Mouse (Mus musculus): ENCODE results near the gene Mfap3l. TPM values are rescaled to one million over a fixed set of nuclear protein-coding genes. Genes with fewer than 3 reads are reported as not detected.

The Mfap3l gene
- polyA plus RNA-seq, 1 experiment, result 7.0 TPM

GRCm38 (mm10) chr8:60678590-60678989 is 46.0 kb downstream of the Mfap3l start:
- Histone ChIP-seq H3K27me3 (replicated peaks) (no peaks in the 10 kb centered on the region), H3K4me3 (replicated peaks) (peak overlapping the region; percentile 75), H3K4me1 (peaks cover 33% of the 10 kb centered on the region), H3K9me3 (0 out of 2 replicates have a peak, but pooled peaks cover 3% of the 10 kb centered on the region), H3K36me3 (replicated peaks; ENCODE audit: low read length) (peaks cover 38% of the 10 kb centered on the region)
- TF ChIP-seq FLI1 (IDR thresholded peaks at IDR 0.05; ENCODE audit: low read length), result no peak
- no peak for TF ChIP-seq GATA1 (IDR thresholded peaks at IDR 0.05; ENCODE audit: borderline replicate concordance, low read length)

- H3K4me1 ChIP-seq, result peaks cover 28% of the 10 kb centered on the region
- TF ChIP-seq FLI1 (IDR thresholded peaks at IDR 0.05; ENCODE audit: low read length) (no peak), GATA1 (IDR thresholded peaks at IDR 0.05; ENCODE audit: borderline replicate concordance, low read length) (no peak)
Measured at GRCm38 (mm10) chr8:60681811-60682210, 49.2 kb downstream of the Mfap3l start.

GRCm38 (mm10) chr8:60682340-60682739 is 49.7 kb downstream of the Mfap3l start:
- no peak overlapping the region for H3K4me3 ChIP-seq (replicated peaks)
- peaks cover 13% of the 10 kb centered on the region for H3K36me3 ChIP-seq (replicated peaks; ENCODE audit: low read length)
- peaks cover 10% of the 10 kb centered on the region; the same call in 1 of the 2 replicates for H3K9me3 ChIP-seq
- TF ChIP-seq FLI1 (IDR thresholded peaks at IDR 0.05; ENCODE audit: low read length) (no peak), GATA1 (IDR thresholded peaks at IDR 0.05; ENCODE audit: borderline replicate concordance, low read length) (no peak)
- H3K27me3 ChIP-seq (replicated peaks), result no peaks in the 10 kb centered on the region
- H3K4me1 ChIP-seq, result peaks cover 28% of the 10 kb centered on the region

More at GRCm38 (mm10) chr8:60681811-60682210, 49.2 kb downstream of the Mfap3l start:
- Histone ChIP-seq H3K36me3 (replicated peaks; ENCODE audit: low read length) (peaks cover 18% of the 10 kb centered on the region), H3K4me3 (replicated peaks) (no peak overlapping the region), H3K27me3 (replicated peaks) (no peaks in the 10 kb centered on the region), H3K9me3 (peaks cover 10% of the 10 kb centered on the region; the same call in 1 of the 2 replicates)

GRCm38 (mm10) chr8:60711516-60712086 is 79.0 kb downstream of the Mfap3l start:
- H3K36me3 ChIP-seq (replicated peaks; ENCODE audit: low read length), result no peaks in the 10 kb centered on the region
- H3K9me3 ChIP-seq, result no peaks in the 10 kb centered on the region
- no peak for TF ChIP-seq FLI1 (IDR thresholded peaks at IDR 0.05; ENCODE audit: low read length)
- no peak for TF ChIP-seq GATA1 (IDR thresholded peaks at IDR 0.05; ENCODE audit: borderline replicate concordance, low read length)
- peaks cover 12% of the 10 kb centered on the region for H3K4me1 ChIP-seq
- no peaks in the 10 kb centered on the region for H3K27me3 ChIP-seq (replicated peaks)
- H3K4me3 ChIP-seq (replicated peaks), result no peak overlapping the region

- Histone ChIP-seq H3K9me3 (no peaks in the 10 kb centered on the region), H3K27me3 (replicated peaks) (no peaks in the 10 kb centered on the region), H3K4me3 (replicated peaks) (no peak overlapping the region), H3K36me3 (replicated peaks; ENCODE audit: low read length) (no peaks in the 10 kb centered on the region), H3K4me1 (peaks cover 6% of the 10 kb centered on the region)
- TF ChIP-seq FLI1 (IDR thresholded peaks at IDR 0.05; ENCODE audit: low read length) (no peak), GATA1 (IDR thresholded peaks at IDR 0.05; ENCODE audit: borderline replicate concordance, low read length) (no peak)
Measured at GRCm38 (mm10) chr8:60714724-60715123, 82.1 kb downstream of the Mfap3l start.

- Histone ChIP-seq H3K9me3 (peaks cover 6% of the 10 kb centered on the region; the same call in 1 of the 2 replicates), H3K36me3 (replicated peaks; ENCODE audit: low read length) (no peaks in the 10 kb centered on the region), H3K4me3 (replicated peaks) (no peak overlapping the region), H3K4me1 (peaks cover 11% of the 10 kb centered on the region), H3K27me3 (replicated peaks) (no peaks in the 10 kb centered on the region)
- TF ChIP-seq GATA1 (IDR thresholded peaks at IDR 0.05; ENCODE audit: borderline replicate concordance, low read length), result no peak
- TF ChIP-seq FLI1 (IDR thresholded peaks at IDR 0.05; ENCODE audit: low read length), result no peak
Measured at GRCm38 (mm10) chr8:60718692-60719091, 86.1 kb downstream of the Mfap3l start.

Other genes with a start within 250 kb of the Mfap3l start
- not detected in 2 replicates for gene Gm10283, start 129.6 kb upstream of the Mfap3l start, polyA plus RNA-seq (2012; ENCODE audit: insufficient read depth, low replicate concordance)
- gene Aadat, start 126.9 kb upstream of the Mfap3l start, polyA plus RNA-seq (2012; ENCODE audit: insufficient read depth, low replicate concordance), result not detected in 2 replicates